ENCODE assay signal across 9 mouse cellular contexts in the genomic region with DNA sequence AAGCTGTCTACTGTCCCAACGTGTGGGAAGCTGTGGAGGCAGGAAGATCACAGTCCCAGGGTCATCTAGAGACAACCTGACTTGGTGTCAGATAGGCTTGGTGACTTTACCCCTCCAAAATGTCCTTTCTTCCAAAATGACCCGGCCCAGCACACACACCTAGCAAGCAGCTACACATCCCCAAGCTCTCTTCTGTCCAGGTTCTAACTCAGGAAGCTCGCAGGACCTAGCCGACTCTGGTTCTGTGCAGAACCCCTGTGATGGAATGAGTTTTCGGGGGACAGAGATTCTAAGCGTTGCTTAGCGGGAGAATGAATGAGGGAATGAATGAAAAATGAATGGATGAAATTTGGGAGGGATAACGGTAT. TPM values are rescaled to one million over a fixed set of nuclear protein-coding genes. Genes with fewer than 3 reads are reported as not detected.
DNase-seq lines count a peak whose midpoint lies in the region; ATAC-seq and TF ChIP-seq lines count a peak whose summit lies in the region.
"Had no signal": no experiment of that assay in that cellular context is flagged by ENCODE, and none has a peak within 500 bp of the region (broad histone marks: within the 10 kb centered on the region; RNA-seq: fewer than 3 reads in every experiment).

No protein-coding gene starts in this region.

- DNase-seq in left cerebral cortex, adult 2 months (ENCODE audit: extremely low spot score in 1 of 2, low spot score in 2 of 2), result no peak
- DNase-seq in left cerebral cortex, postnatal 4 days, result no peak
- DNase-seq in intestine, embryonic 14.5 days (ENCODE audit: low spot score), result no peak
- no peak for DNase-seq in left cerebral cortex, postnatal 36 days (ENCODE audit: low spot score in 2 of 2)
- no peak for DNase-seq in frontal cortex, postnatal 14 days (ENCODE audit: low spot score in 2 of 2)
- DNase-seq in adrenal gland, adult 18-20 months (ENCODE audit: low spot score in 2 of 2), result no peak

- intact Hi-C loops in left cerebral cortex, adult 2 months (cut with DNase I), result no loop called here
- intact Hi-C loops in left cerebral cortex, postnatal 4 days (cut with DNase I), result no loop called here
- intact Hi-C loops in left cerebral cortex, postnatal 36 days (cut with DNase I), result loop anchor here (5.0 kb wide), 2 partner anchors 367 to 557 kb away; partner anchors contain the start of genes Abhd8, Haus8, Mrpl34 and Myo9b

- H3K27ac ChIP-seq in left cerebral cortex, adult 2 months, result peak overlapping the region; percentile 94
- H3K27ac ChIP-seq in embryonic facial prominence, embryonic 13.5 days, result peak overlapping the region; percentile 93
- peak overlapping the region; percentile 90; the same call in 1 of the 2 replicates for H3K27ac ChIP-seq in intestine, embryonic 14.5 days (ENCODE audit: low read depth)
- peak overlapping the region; percentile 93 for H3K27ac ChIP-seq in neural tube, embryonic 13.5 days (replicated peaks)

- no peak for TF ChIP-seq CTCF in left cerebral cortex, adult 2 months (IDR thresholded peaks at IDR 0.05)

- peaks cover 14% of the 10 kb centered on the region for H3K4me1 ChIP-seq in embryonic facial prominence, embryonic 13.5 days
- peaks cover 10% of the 10 kb centered on the region for H3K4me1 ChIP-seq in intestine, embryonic 14.5 days (replicated peaks; ENCODE audit: control insufficient read depth, insufficient read depth, low read length)
- peaks cover 21% of the 10 kb centered on the region for H3K4me1 ChIP-seq in neural tube, embryonic 13.5 days (replicated peaks)

- peak overlapping the region; percentile 82 for H3K9ac ChIP-seq in embryonic facial prominence, embryonic 13.5 days
- H3K9ac ChIP-seq in intestine, embryonic 14.5 days (ENCODE audit: low read length), result peak overlapping the region; percentile 92
- peak overlapping the region; percentile 93 for H3K9ac ChIP-seq in neural tube, embryonic 13.5 days

- H3K4me2 ChIP-seq in embryonic facial prominence, embryonic 13.5 days, result peak overlapping the region; percentile 77
- H3K4me2 ChIP-seq in intestine, embryonic 14.5 days (ENCODE audit: low read length), result peak overlapping the region; percentile 73
- H3K4me2 ChIP-seq in neural tube, embryonic 13.5 days, result peak overlapping the region; percentile 91

- 0 out of 2 replicates have a peak, but pooled peaks cover 9% of the 10 kb centered on the region for H3K36me3 ChIP-seq in embryonic facial prominence, embryonic 13.5 days
- H3K36me3 ChIP-seq in intestine, embryonic 14.5 days (ENCODE audit: control insufficient read depth, insufficient read depth, low read length), result 0 out of 2 replicates have a peak, but pooled peaks cover 5% of the 10 kb centered on the region
- peaks cover 4% of the 10 kb centered on the region; the same call in 1 of the 2 replicates for H3K36me3 ChIP-seq in neural tube, embryonic 13.5 days

- peak overlapping the region; percentile 60 for H3K4me3 ChIP-seq in left cerebral cortex, adult 2 months
- H3K4me3 ChIP-seq in embryonic facial prominence, embryonic 13.5 days, result peak overlapping the region; percentile 79
- H3K4me3 ChIP-seq in intestine, embryonic 14.5 days (ENCODE audit: low read depth, low read length), result peak overlapping the region; percentile 80
- peak overlapping the region; percentile 86 for H3K4me3 ChIP-seq in neural tube, embryonic 13.5 days

- WGBS in embryonic facial prominence, embryonic 13.5 days, result 15% methylated on average over 8 of the region's 8 CpGs
- WGBS in intestine, embryonic 14.5 days, result 18% methylated on average over 8 of the region's 8 CpGs
- WGBS in neural tube, embryonic 13.5 days, result 22% methylated on average over 8 of the region's 8 CpGs

- no peak for ATAC-seq in embryonic facial prominence, embryonic 13.5 days (ENCODE audit: insufficient number of reproducible peaks, insufficient read depth, low FRiP score, low TSS enrichment, low read depth)
- peak; percentile 7; the same call in 1 of the 2 replicates for ATAC-seq in intestine, embryonic 14.5 days (replicated peaks; ENCODE audit: low FRiP score, low TSS enrichment, low read depth)
- peak; percentile 37 for ATAC-seq in neural tube, embryonic 13.5 days (ENCODE audit: low read depth)

- H3K27me3 ChIP-seq in embryonic facial prominence, embryonic 13.5 days, result peaks cover 10% of the 10 kb centered on the region
- 0 out of 2 replicates have a peak, but pooled peaks cover 2% of the 10 kb centered on the region for H3K27me3 ChIP-seq in intestine, embryonic 14.5 days (replicated peaks; ENCODE audit: control insufficient read depth, insufficient read depth, low read length)
- peaks cover 33% of the 10 kb centered on the region for H3K27me3 ChIP-seq in neural tube, embryonic 13.5 days

- no peaks in the 10 kb centered on the region for H3K9me3 ChIP-seq in embryonic facial prominence, embryonic 13.5 days
- H3K9me3 ChIP-seq in intestine, embryonic 14.5 days (ENCODE audit: control insufficient read depth, low read length), result no peaks in the 10 kb centered on the region
- no peaks in the 10 kb centered on the region for H3K9me3 ChIP-seq in neural tube, embryonic 13.5 days

RNA-seq across cellular contexts. Expression of gene Map1s, which starts 0.3 kb away (rescaled TPM):
- total RNA-seq in left cerebral cortex, adult 2 months (2021), result 10 to 100 TPM; 80.4 to 95.7 TPM
- 10 to 100 TPM; 79.8 to 84.0 TPM for total RNA-seq in left cerebral cortex, postnatal 4 days (2021)
- polyA plus RNA-seq in embryonic facial prominence, embryonic 13.5 days (2015; fragmentation: Nextera tagmentation; extraction: Ambion mirVana), result 49.8 and 52.6 TPM in 2 replicates
- polyA plus RNA-seq in intestine, embryonic 14.5 days (2014; fragmentation: Nextera tagmentation; extraction: Ambion mirVana), result 43.8 and 44.7 TPM in 2 replicates
- 55.4 and 60.7 TPM in 2 replicates for polyA plus RNA-seq in neural tube, embryonic 13.5 days (2015; fragmentation: Nextera tagmentation; extraction: Ambion mirVana)
- total RNA-seq in left cerebral cortex, postnatal 36 days (2021), result 10 to 100 TPM; 78.7 to 82.1 TPM
- total RNA-seq in adrenal gland, adult 18-20 months (2021), result 10 to 100 TPM; 34.3 to 39.5 TPM

RNA-seq across cellular contexts. Expression of gene Rpl18a, which starts 8.2 kb away (rescaled TPM):
- total RNA-seq in left cerebral cortex, adult 2 months (2021), result 100 to 1,000 TPM; 588 to 633 TPM
- 1,000 to 10,000 TPM in 1 of 2 experiments, 100 to 1,000 TPM in 1; 955 to 1,024 TPM for total RNA-seq in left cerebral cortex, postnatal 4 days (2021)
- 4,412 and 4,959 TPM in 2 replicates for polyA plus RNA-seq in embryonic facial prominence, embryonic 13.5 days (2015; fragmentation: Nextera tagmentation; extraction: Ambion mirVana)
- polyA plus RNA-seq in intestine, embryonic 14.5 days (2014; fragmentation: Nextera tagmentation; extraction: Ambion mirVana), result 6,009 and 6,086 TPM in 2 replicates
- 2,220 and 2,572 TPM in 2 replicates for polyA plus RNA-seq in neural tube, embryonic 13.5 days (2015; fragmentation: Nextera tagmentation; extraction: Ambion mirVana)
- total RNA-seq in left cerebral cortex, postnatal 36 days (2021), result 100 to 1,000 TPM; 558 to 677 TPM
- total RNA-seq in adrenal gland, adult 18-20 months (2021), result 1,000 to 10,000 TPM; 1,253 to 1,401 TPM

RNA-seq across cellular contexts. Expression of gene Slc5a5, which starts 12.9 kb away (rescaled TPM):
- total RNA-seq in left cerebral cortex, adult 2 months (2021), result 10 to 100 TPM in 1 of 2 experiments, 1 to 10 TPM in 1; 9.9 to 10.3 TPM
- total RNA-seq in left cerebral cortex, postnatal 4 days (2021), result 1 to 10 TPM; 4.4 to 4.5 TPM
- 0.18 and 0.32 TPM in 2 replicates for polyA plus RNA-seq in embryonic facial prominence, embryonic 13.5 days (2015; fragmentation: Nextera tagmentation; extraction: Ambion mirVana)
- polyA plus RNA-seq in intestine, embryonic 14.5 days (2014; fragmentation: Nextera tagmentation; extraction: Ambion mirVana), result 0.32 and 0.45 TPM in 2 replicates
- polyA plus RNA-seq in neural tube, embryonic 13.5 days (2015; fragmentation: Nextera tagmentation; extraction: Ambion mirVana), result 1.6 TPM in 2 replicates
- total RNA-seq in left cerebral cortex, postnatal 36 days (2021), result 10 to 100 TPM in 1 of 2 experiments, 1 to 10 TPM in 1; 8.9 to 12.1 TPM
- not detected for total RNA-seq in adrenal gland, adult 18-20 months (2021)
- total RNA-seq: adrenal gland, adult 8-10 months had no signal

RNA-seq across cellular contexts. Expression of gene Ccdc124, which starts 31.7 kb away (rescaled TPM):
- total RNA-seq in left cerebral cortex, adult 2 months (2021), result 10 to 100 TPM; 94.8 to 99.0 TPM
- 10 to 100 TPM; 86.2 to 89.3 TPM for total RNA-seq in left cerebral cortex, postnatal 4 days (2021)
- 108 and 124 TPM in 2 replicates for polyA plus RNA-seq in embryonic facial prominence, embryonic 13.5 days (2015; fragmentation: Nextera tagmentation; extraction: Ambion mirVana)
- 97.3 and 105 TPM in 2 replicates for polyA plus RNA-seq in intestine, embryonic 14.5 days (2014; fragmentation: Nextera tagmentation; extraction: Ambion mirVana)
- 148 and 156 TPM in 2 replicates for polyA plus RNA-seq in neural tube, embryonic 13.5 days (2015; fragmentation: Nextera tagmentation; extraction: Ambion mirVana)
- 100 to 1,000 TPM in 1 of 2 experiments, 10 to 100 TPM in 1; 88.6 to 108 TPM for total RNA-seq in left cerebral cortex, postnatal 36 days (2021)
- total RNA-seq in adrenal gland, adult 18-20 months (2021), result 10 to 100 TPM; 58.9 to 59.3 TPM

RNA-seq across cellular contexts. Expression of gene Kcnn1, which starts 42.4 kb away (rescaled TPM):
- 10 to 100 TPM; 20.0 to 20.4 TPM for total RNA-seq in left cerebral cortex, adult 2 months (2021)
- 10 to 100 TPM; 29.6 to 48.2 TPM for total RNA-seq in left cerebral cortex, postnatal 4 days (2021)
- 3.2 and 5.3 TPM in 2 replicates for polyA plus RNA-seq in embryonic facial prominence, embryonic 13.5 days (2015; fragmentation: Nextera tagmentation; extraction: Ambion mirVana)
- 1.6 and 2.1 TPM in 2 replicates for polyA plus RNA-seq in intestine, embryonic 14.5 days (2014; fragmentation: Nextera tagmentation; extraction: Ambion mirVana)
- polyA plus RNA-seq in neural tube, embryonic 13.5 days (2015; fragmentation: Nextera tagmentation; extraction: Ambion mirVana), result 17.5 and 17.9 TPM in 2 replicates
- 10 to 100 TPM; 18.3 to 27.0 TPM for total RNA-seq in left cerebral cortex, postnatal 36 days (2021)
- total RNA-seq in adrenal gland, adult 18-20 months (2021), result 1 to 10 TPM; 2.2 to 2.8 TPM

Comparison
In these comparisons a context has a peak if more than half of its experiments do, and no peak if none do; other contexts are left out.
1. RNA of gene Slc5a5, which starts 12.9 kb away (total RNA-seq): 8.9 to 12.1 TPM in left cerebral cortex, postnatal 36 days, 9.9 to 10.3 TPM in left cerebral cortex, adult 2 months and 4.4 to 4.5 TPM in left cerebral cortex, postnatal 4 days; not detected in adrenal gland, adult 18-20 months; every median in the first group is over 4 times any median in the second.
2. Peak in every context shown above with its lines, with median percentiles within 50 percentile points of each other: H3K27ac ChIP-seq, H3K4me3 ChIP-seq, H3K4me2 ChIP-seq and H3K9ac ChIP-seq.